Mouse (Mus musculus) brain, embryonic 14.5 days (tissue): Measurements from ENCODE around the gene Zc3h12b.

Experiments used
- CTCF ChIP-seq: fragments of 200-500 bp; IDR thresholded peaks from 2 replicates; pipeline ENCODE4 v1.5.1; 2012; ENCODE audit warnings: inconsistent platforms, mild to moderate bottlenecking, moderate library complexity, borderline replicate concordance; ENCODE audit not compliant: insufficient read depth, insufficient read length; ENCODE audit errors: extremely low read depth
- POLR2A ChIP-seq: fragments of 200-500 bp; IDR thresholded peaks from 2 replicates; pipeline ENCODE4 v1.6.1; 2012; ENCODE audit warnings: mild to moderate bottlenecking, inconsistent platforms, borderline replicate concordance; ENCODE audit not compliant: poor library complexity, insufficient read depth, insufficient read length, severe bottlenecking; ENCODE audit errors: extremely low read depth

DNA sequence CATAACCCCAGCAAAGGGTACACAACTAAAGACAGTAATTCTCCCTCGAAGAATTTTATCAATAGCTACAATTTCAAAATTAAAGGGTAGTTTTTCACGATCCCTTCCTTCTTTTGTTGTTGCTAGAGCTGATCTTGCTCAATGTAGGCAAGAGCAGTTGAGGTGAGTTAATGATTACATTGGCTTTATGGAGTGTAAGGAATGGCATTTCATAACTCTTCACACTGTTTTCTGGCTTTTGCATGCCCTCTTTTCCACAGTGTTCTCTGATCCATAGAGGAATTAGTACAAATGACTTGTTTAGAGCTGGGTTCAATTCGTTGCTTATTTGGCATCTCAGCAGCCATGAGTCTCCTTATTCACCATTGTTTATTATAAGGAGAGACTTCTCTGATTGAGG, 84.4 kb downstream of the Zc3h12b start:
- no peak for TF ChIP-seq POLR2A
- no peak for TF ChIP-seq CTCF
